Mouse (Mus musculus) gastrocnemius, postnatal 25 days (tissue): Measurements from ENCODE around the gene 4933428G20Rik. TPM values are rescaled to one million over a fixed set of nuclear protein-coding genes. Genes with fewer than 3 reads are reported as not detected.

Source experiments
- DNase-seq: peaks from one replicate; pipeline ENCODE4 v3.0.0; 2022
- long read RNA-seq, 2 experiments: library from polyadenylated mRNA; stranded (forward); transcript quantifications; one replicate each; pipeline ENCODE4 v2.0.0; 2021
- total RNA-seq, 2 experiments: library from RNA; stranded (reverse); gene quantifications; 1 replicate in 1 of 2; 2 replicates in 1 of 2; pipeline ENCODE4 v1.2.3; 2021

4933428G20Rik gene
- not detected for total RNA-seq
- long read RNA-seq, experiment 1, result 0 reads
- long read RNA-seq, experiment 2, result 0 reads

GRCm38 (mm10) chr11:97499865-97500719, at the start of gene 4933428G20Rik:
4933428G20Rik (minus strand) TSS chr11:97500340.
- DNase-seq, result no peak

DNA sequence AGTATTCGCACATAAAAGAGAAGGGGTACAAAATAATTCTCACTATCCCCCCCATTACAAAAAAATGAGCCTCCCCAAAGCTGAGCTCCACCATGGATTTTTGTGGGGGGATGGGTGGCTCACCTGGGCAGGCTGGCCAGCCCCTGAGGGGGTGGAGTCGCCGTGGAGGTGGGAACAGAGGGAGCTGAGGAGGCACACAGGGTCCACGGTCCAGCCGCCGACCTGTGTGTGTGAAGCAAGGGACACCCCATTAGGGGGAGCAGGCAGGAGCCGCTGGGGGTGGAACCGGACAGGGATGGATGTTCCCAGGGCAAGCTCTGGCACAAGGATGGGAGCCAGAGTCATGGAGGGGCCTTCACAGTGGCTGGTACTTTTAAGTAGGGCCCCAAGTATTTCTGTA, 48.6 kb upstream of the 4933428G20Rik start:
- DNase-seq, result no peak

DNA sequence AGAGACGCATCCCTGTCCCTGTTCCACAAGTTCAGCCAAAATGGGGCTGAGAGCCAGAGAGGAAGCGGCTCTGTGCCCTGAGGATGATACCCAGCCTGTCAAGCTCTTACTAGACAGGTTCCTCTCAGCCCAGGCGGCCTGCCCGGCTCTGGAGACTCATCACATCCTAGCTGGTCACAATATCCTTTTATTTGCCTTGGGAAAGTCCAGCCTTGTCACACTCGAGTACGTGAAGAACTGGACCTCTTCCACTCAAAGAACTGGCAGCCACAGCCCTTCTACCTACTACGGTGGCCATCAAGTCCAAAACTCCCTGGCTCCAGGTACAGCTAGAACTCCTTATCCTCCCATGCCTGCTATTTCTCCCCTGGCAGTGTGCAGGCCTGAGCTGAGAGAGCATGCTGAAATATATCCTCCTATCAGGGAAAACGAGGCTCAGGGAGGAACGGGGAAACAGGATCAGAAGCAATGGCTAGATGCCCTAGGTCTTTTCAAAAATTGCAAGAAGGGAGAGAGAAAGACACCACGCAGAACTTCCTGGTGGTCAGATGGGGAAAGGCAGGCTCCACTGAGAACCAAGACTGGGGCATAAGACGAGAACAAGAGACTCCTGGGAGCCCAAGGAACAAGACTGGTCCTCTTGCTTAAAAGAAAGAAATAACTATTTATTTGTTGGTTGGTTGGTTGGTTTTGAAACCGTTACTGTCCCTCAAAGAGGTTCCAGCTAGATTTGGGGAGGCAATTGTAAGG, 48.0 kb upstream of the 4933428G20Rik start:
- DNase-seq, result no peak

DNA sequence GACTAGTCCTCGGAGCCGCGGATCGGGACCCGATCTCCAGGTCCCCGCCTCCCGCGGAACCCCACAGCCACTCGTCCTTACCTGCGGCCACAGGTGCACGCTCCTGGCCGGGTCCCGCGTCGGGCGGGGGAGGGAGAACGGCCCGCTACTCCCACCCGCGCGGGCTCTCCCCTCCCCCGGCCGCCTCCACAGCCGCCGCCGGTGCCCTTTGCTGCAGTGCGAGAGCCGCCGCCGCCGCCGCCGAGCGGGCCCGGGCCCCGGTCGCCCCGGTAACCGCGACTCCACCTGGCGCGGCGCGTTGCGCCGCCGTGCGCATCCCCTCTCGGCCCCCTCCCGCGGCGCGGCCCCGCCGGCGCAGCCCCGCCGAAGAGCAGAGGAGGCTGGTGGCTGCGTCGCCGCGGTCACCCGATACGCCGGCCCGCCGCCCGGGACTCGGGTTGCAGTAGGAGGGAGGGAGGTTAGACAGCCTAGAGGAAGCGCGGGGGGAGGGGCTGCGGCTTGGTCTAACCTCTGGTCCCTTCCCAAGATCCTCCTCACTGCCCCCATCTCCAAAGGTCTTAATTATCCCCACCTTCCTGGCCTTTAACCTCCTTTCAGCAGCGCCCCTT, 46.8 kb upstream of the 4933428G20Rik start:
- peak; percentile 65 for DNase-seq

DNA sequence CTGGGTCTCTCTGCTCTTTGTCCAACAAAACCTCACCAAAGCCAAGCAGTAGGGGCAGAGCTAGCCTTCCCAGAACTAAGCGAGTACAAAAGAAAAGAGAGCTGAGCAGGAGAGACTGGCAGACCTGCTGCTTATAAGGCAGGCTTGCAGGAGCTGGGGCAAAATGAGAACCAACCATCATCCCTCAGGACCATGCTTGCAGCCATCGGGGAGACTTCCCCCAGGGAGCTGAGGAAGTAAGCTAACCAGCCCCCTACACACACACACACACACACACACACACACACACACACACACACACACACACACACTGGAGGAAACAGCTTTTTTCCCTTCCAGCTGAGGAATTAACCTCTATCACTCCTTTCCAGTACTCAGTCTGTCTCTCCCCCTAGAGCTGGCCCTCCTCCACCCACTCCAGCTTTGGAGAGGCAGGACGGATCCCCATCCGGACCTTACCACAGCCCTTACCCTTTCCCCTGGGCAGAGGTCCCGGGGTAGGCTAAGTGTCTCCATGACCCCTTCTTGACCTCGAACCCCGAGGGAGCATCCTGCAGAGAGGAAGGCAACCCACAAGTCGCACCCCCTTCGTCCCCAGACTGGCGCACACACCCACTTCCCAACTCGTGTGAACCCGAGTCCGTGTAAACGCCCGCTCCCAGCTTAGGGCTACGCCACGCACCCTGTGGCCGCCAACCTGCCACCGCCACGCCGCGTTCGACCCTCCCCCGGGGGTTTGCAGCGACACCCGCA, 45.8 kb upstream of the 4933428G20Rik start:
- no peak for DNase-seq

- DNase-seq, result no peak
Measured at GRCm38 (mm10) chr11:97543883-97544282, 43.7 kb upstream of the 4933428G20Rik start.

DNA sequence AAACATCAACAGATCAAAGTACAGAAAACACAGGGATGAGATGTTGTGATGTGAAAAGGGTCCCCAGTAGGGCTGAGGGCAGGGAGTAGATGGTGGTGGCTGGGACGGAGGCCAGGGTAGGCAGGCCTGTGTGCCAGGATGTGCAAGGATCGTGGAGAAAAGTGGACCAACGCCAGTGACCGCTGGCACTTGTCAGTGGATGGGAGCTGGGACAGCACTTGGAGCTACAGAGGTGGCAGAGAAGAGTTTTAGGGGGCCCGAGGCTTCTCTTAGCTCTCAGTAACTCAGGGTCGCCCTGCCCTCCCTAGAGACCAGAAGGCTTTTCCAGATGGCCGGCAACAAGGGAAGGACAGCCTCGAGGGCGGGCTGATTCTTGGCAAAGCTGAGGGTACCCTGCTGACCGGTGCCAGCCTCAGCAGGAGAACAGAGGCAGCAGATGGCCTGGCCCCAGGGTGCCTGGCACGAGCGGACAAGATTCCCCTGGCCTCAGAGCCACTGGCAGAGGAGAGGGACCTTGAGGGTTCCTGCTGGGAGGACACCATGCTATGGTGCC, 43.1 kb upstream of the 4933428G20Rik start:
- no peak for DNase-seq

- DNase-seq, result no peak
Measured at GRCm38 (mm10) chr11:97542171-97543150, 42.3 kb upstream of the 4933428G20Rik start.

DNA sequence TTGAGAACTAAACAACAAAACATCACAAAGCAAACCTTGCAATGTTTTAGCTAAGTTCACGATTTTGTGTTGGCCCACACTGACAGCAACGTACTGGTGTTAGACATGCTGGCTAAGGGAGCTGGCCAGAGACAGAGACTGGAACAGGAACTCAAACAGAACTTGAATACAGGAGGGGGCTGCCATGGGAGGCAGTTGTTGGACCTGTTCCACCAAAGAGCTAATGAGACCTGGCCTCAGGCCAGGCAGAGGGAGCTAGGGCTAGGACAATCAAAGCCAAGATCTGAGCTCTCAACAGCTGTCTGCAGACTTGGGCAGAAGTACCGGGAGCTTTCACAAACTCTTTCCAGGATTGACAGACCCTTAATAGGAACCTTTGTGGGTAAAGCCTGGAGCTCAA, 40.5 kb upstream of the 4933428G20Rik start:
- DNase-seq, result no peak

DNA sequence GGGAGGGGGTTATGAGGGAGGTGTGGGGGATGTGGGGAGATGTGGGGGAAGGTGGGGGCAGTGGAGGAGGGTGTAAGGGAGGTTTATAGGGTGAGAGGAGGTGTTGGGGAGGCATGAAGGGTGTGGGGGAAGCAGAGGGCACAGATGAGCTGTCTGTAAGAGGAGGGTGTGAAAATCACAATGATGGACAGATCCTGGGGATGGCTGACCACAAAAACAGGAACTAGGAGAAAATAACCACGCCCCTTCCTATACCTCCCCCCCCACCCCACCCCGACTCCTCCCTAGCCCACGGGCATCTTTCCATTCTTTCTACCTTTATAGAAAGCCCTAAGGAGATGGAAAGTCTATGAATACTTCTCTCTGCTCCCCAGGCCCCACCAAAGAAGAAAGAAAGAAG, 40.0 kb upstream of the 4933428G20Rik start:
- DNase-seq, result no peak

DNA sequence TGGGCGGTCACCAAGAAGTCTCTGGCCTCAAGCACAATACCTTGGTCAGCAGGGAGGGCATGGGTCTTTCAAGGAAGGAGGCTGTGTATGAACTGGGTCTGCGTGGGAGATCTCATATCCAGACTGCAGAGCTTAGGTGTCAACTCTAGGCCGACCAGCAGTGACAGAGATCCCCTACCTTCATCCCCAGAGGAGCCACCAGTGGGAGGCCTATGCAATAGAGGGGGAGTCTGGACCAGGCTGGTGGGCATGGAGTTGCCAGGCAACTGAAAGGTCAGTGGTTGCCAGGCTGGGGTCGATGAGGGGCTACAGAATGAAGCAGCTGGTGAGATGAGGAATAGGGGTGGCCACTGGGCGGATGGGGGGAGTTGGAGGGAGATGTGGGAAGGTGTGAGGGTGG, 39.5 kb upstream of the 4933428G20Rik start:
- no peak for DNase-seq

DNA sequence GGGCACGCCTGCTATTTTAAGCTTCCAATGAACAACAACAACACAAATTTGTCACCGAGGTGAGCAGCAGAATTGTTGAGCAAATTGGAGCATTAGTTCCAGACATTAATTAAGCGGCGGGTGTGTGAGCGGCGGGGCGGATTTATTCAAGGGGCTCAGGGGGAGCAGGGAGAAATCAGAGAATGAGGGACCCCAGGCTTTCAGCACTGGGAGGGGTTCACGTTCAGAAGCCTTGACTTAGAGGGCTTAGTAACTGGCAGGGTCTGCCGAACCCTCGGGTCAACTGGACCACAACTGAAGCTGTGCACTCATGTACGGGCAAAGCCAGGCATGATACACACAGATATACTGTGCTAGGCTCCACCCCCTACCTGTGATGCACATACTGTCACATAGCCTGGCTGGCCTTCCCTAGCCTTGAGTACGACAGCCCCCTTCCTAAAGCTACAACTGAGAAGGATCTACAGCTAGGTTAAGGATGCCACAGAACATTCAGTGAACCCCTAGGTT, 37.5 kb upstream of the 4933428G20Rik start:
- no peak for DNase-seq

- DNase-seq, result no peak
Measured at GRCm38 (mm10) chr11:97536835-97537579, 36.9 kb upstream of the 4933428G20Rik start.

DNA sequence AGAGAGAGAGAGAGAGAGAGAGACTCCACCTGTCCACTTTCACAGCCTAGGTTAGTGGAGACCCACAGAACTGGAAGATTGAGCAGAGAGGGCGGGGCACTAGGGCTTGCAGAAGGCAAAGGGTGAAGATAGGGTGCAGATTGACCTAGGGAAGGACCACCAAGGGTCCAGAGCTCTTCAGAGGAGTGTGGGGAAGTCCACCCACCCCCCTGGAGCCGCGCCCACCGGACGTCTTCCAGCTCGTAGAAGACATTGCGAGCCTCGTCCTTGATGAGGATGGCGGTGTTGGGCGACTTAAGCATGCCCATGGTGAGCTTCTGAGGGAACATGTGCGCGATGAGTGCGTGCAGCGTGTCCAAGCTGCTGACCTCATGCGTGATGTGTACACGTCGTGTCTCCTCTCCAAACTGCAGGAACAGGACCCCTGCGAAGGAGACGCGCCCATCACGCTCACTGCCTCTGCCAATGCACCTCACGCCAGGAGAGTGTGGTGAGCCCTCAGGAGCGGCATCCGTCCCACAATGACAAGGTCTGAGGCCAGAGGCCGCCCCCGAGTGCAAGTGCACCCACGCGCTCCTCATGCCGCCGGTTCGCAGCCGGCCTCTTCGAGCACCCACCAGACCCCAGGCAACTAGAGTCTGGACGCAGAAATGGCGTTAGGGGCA, 36.1 kb upstream of the 4933428G20Rik start:
- no peak for DNase-seq

DNA sequence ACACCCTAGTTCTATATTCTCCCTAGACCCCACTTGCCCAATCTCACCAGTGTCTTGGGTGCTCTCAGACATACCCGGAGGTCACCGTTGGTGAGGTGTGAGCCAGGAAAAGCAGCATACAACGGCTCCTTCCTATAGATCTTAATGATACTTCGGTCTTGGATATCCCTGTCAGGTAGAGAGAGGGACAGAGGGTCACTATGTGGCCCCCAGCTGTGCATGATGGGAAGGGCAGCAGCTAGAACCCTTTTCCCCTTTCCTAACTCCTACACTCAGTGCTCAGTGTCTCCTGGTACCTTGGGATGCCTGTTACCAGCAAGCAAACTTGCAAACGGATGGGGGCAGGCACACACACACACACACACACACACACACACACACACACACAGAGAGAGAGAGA, 35.5 kb upstream of the 4933428G20Rik start:
- DNase-seq, result no peak

DNA sequence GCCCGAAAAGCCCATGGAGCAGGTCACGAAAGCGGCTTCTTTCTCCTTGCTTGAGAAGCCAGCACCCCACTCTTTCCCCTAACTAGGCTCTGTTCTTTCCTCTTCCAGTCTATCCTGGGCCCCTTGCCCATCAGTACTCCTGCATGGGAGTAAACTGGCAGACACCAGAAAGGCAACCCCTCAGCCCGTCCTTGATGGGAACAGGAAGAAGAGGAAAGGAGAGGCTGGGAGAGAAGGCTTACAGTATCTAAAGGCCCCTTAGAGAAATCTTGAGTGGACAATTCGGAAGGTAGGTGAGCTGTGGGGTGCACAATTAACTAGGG, 35.1 kb upstream of the 4933428G20Rik start:
- no peak for DNase-seq

DNA sequence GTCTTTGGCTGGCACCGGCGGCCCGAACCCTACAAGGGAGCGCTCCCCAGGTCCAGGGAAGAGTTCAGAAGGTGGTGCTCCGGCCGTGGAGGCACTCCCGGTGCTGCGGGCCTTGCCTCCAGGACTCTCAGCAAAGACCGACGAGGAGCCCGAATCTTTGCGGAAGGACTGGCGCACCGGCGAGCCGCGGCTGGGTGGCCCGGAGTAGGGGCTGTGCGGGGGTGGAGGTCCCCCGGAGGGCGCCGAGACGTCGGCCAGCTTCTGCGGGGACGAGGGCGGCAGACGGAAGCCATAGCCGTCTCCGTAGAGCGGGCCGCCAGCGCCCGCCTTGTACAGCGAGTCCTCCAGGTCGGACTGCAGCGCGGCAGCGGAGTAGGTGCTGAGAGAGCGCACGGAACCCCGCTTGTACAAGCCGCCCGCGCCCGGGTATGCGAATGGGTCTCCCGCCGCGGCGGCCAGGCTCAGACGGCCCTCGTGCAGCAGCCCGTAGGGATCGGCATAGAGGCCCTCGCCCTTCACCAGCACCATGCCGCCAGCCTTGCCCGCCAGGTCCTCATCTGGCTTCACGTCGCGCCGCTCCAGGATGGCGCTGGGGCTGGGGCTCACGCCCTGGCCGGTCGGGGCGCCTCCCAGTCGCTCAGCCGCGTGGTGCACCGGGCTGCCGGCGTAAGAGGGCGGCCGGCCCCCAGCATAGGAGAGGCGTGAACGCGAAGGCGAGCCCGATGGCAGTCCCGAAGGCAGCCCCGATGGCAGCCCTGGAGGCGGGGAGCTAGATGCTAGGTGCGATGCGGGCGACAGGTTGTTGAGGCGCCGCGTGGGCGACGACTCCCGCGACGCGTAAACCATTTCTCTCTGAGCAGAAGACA, 34.5 kb upstream of the 4933428G20Rik start:
- DNase-seq, result no peak

DNA sequence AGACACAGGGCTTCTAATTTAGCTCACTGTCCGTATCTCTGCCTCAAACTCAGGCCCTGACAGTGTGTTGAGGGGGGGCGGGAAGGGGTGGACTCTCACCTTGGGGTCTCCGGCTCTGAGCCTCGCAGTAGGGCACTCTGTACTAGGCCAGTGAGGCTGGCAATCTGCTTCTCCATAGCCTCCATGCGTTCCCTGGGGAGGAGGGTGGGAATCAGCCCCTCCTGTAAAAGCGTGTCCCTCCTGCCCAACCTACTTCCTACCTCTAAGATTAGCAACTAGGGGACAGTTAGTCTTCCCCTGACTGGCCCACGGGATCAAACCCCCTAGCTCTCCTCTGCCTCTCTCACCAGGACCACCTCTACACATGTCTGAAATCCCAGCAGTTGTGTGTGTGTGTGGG, 33.5 kb upstream of the 4933428G20Rik start:
- DNase-seq, result no peak
